Mouse (Mus musculus): ENCODE data around the gene Rars.
A peak's percentile ranks its signal among the peaks of the same experiment; 100 is the strongest.

DNA sequence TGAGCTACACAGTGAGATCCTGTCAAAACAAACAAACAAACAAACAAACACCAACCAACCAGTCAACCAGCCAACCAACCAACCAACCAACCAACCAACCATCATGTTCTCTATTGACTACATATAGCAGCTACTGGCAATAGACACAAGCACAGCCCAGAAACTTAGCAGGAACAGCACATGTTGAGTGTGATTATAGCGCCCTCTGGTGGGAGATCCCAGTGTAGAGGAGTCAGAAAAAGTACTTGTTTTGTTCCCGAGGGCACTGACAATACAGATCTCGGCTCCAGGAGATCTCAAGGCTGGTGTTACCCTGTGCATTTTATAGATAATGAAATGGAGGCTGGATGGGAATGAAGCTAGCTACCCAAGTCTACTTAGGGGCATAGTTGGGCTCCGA is 18.4 kb upstream of the Rars start:
- TF ChIP-seq GATA1 (IDR thresholded peaks at IDR 0.05; ENCODE audit: borderline replicate concordance, low read length) (no peak), CTCF (IDR thresholded peaks at IDR 0.05; ENCODE audit: low read depth, low read length) (peak; percentile 49), GATA2 (IDR thresholded peaks at IDR 0.05; ENCODE audit: borderline replicate concordance, low read depth, low read length) (no peak), TAL1 (conservative IDR thresholded peaks at IDR 0.05; ENCODE audit: low read depth, low read length) (no peak), POLR2AphosphoS5 (IDR thresholded peaks at IDR 0.05; ENCODE audit: insufficient replicate concordance, low read depth, low read length) (no peak)

All from G1E (cell line).